Mouse (Mus musculus) liver, embryonic 14.5 days (tissue): ENCODE data around the gene Ppard.

Experiments used
- CTCF ChIP-seq: IDR thresholded peaks from 2 replicates; pipeline ENCODE4 v1.5.1; 2016; ENCODE audit warnings: antibody characterized with exemption, low read depth, control low read depth
- EP300 ChIP-seq: IDR thresholded peaks from 2 replicates; pipeline ENCODE4 v1.6.1; 2016; ENCODE audit warnings: antibody characterized with exemption, low read depth

DNA sequence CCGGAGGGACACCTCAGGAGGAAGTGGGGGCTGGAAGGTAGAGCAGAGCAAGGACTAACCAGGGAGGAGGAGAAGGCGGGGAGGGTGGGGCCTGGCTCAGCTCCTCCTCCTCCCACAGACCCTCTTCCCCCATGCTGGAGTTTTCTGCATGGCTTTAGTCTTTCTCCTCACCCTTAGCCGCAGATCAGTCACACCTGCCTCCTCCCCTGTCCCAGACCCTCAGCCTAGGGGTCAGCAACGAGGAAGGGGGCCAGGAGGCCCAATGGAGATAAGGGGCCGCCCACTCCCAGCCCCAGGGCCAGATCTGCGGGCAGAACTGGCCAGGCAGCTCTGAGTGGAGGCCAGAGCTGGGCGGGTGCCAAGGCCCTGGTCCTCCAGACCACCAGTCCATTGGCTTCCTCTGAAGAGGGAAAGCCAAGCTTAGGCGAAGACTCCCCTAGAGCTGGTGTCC, 112.8 kb downstream of the Ppard start:
- no peak for TF ChIP-seq CTCF
- TF ChIP-seq EP300, result no peak
